Mouse (Mus musculus) monocyte, adult 5-6 weeks (primary cell): ENCODE measurements around the gene Enox2. TPM values are rescaled to one million over a fixed set of nuclear protein-coding genes. Genes with fewer than 3 reads are reported as not detected.
A peak's percentile ranks its signal among the peaks of the same experiment; 100 is the strongest.
"Not testable (repeated sequence)": the region's sequence is repeated elsewhere in the genome, so short reads cannot be mapped to it uniquely, and the experiment has no call there.

ENCODE experiments used
- ATAC-seq: fragments of 153-309, 156-312 bp; replicated peaks from 2 replicates; pipeline ENCODE4 v1.8.0; 2017; ENCODE audit warnings: mild to moderate bottlenecking; ENCODE audit not compliant: low TSS enrichment, insufficient number of reproducible peaks, severe bottlenecking, poor library complexity, low FRiP score
- total RNA-seq: library from RNA; stranded (forward); fragments of 200-1000, 200-491, 200-594 nt; gene quantifications from 3 replicates; pipeline ENCODE4 v1.2.3, GENCODE M21; 2017

The Enox2 gene
- 17.8 to 25.5 TPM (median 20.2 TPM) in 3 replicates for total RNA-seq

- ATAC-seq, result peak; percentile 100
Observed at GRCm38 (mm10) chrX:49287700-49288563, at the start of gene Enox2. TSS of gene Enox2 (minus strand) at chrX:49288259.

GRCm38 (mm10) chrX:49309496-49309895, 21.4 kb upstream of the Enox2 start:
- ATAC-seq, result no peak

DNA sequence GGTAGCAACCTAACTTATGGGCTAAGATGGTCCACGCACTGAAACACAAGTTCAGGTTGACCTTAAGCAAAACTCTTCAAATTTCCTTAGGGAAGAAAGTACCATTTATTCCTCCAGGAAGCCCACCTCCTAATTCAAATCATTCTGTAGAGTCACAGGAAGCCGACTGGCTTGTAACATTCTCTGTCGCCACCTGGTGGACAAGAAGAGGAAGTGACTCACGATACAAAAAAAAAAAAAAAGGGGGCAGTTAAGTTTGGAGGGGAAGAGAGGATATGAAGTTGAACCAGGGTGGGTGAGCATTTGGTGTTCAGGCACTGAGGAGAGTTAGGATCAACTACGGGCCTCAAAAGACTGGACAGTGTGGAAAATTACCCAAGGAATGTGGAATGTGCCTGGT, 18.6 kb upstream of the Enox2 start:
- ATAC-seq, result no peak

GRCm38 (mm10) chrX:49279918-49280586, 8.0 kb downstream of the Enox2 start:
- ATAC-seq, result no peak

DNA sequence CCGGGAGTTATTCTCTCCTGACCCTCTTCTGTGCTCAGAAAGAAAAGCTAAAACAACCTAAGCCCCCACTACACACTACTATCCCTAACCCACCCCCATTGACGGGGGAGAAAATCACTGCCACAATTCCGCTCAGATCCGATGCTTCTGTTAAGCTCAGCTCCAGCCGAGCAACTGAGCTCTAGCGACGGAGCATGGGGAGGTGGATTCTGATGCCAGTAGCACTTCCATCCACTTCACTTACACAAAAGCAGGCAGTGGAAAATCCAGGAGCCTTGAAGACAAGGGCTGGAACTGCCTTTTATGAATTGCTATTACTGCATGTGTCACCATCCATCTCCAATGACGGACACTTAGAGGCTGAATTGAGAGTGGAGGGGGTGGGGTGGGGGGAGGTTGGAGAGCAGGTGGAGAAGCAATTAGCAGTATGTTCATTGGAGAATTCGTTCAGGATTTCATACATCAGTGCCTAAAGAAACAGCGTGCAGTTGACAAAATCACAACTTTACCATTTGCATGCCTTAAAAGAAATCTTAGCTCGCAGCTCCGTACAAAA, 14.5 kb downstream of the Enox2 start:
- no peak for ATAC-seq

DNA sequence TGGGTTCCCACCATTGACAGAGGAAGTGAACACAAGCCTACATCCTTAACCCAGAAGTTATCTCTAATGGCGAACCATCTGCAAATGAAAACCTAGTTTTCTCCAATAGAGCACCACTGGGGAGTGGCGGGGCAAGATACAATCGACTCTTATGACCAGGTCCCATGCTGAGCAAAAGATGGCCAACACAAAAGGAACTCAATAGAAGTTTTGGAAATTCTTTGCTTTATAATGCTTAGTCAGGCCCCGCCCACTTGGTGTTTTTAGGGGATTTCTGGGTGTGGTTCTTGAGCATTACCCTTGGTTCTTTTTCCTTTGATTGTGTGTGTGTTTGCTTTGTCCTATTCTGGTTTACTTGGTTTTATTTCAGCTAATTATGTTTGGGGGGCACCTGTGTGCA, 37.2 kb downstream of the Enox2 start:
- no peak for ATAC-seq

DNA sequence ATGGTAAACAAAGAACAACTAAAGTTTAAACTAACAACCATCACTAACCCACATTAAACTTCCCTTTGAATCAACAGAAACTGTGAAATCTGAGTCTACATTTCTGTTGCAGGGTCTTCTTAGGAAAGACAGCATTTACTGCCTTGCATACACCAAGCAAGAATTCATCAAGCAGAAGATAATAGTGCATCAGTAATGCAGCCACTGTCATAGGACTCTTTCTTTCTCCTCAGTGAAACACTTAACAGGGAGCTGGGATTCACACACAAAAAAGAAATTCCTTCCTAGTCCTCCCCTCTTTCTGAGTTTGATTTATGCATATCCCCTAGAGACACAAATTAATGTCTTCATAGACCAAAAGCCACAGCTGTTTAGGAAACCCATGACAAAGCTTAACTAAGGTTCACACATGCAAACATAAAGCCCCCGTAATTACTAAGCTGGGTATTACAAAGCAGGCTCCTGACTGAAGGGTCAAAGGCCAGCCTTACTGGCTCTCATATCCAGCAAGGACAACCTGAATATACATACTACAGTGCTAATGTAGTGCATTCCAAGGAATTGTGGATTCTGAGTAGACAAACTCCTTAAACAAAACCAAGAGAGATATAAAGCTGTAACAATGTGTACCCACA, 62.1 kb downstream of the Enox2 start:
- ATAC-seq, result no peak

DNA sequence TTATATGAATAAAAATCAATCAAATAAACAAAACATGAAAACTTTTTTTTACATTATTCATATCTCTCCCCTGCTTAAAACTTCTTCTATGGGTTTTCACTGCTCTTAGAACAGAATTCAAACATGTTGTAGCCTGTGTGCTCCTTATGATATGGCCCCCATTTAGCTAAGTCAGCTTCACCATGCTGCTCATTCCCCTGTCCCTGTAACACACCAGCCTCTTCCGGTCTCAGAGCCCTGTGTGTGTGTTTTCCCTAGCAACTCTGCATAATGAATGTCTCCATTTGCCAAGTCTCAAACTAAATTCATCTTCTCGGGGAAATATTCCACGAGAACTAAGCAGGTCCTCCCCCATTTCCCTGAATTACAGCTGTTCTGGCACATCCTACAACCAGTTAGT, 71.6 kb downstream of the Enox2 start:
- no peak for ATAC-seq

DNA sequence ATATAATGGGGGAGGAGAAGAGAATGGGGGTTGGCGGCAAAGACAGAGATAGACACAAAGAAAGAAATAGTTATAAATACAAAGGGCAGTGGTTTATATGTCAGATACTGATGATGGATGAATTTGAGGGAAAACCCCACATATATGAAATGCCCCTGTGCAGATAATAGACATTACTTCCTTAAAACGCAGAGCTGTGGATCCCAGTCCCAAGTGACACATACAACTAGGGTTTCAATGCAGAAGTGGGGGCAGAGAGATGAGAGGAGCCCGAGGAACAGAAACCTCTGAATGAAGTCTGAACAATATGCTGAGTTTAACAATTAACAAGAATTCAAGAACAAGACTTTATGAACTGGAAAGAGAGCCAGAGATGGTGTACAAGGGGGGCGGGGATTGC, 91.7 kb downstream of the Enox2 start:
- no peak for ATAC-seq

DNA sequence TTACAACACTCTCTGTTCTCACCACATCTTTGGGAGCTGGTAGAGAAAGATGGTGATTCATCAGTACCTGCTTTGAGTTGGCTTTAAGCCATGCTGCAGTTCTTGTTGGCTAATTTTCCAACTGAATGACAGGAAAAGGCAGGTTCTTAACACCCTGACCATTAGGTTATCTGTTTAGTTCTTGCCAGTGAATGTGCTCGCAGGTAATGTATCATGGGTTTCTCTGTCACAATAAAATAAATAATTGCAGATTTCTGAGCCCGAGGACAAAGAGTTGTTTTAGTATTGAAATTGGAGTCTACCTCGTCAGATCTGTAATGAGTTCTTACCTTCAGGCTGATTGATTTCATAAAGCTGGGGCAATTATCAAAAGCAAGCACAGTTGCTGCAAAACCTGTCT, 106.9 kb downstream of the Enox2 start:
- no peak for ATAC-seq

GRCm38 (mm10) chrX:49178670-49179069, 109.4 kb downstream of the Enox2 start:
- no peak for ATAC-seq

- ATAC-seq, result no peak
Observed at GRCm38 (mm10) chrX:49154280-49154679, 133.8 kb downstream of the Enox2 start.

GRCm38 (mm10) chrX:49124774-49125429, 163.2 kb downstream of the Enox2 start:
- no peak for ATAC-seq

- ATAC-seq, result no peak
Observed at GRCm38 (mm10) chrX:49116465-49116864, 171.6 kb downstream of the Enox2 start.

DNA sequence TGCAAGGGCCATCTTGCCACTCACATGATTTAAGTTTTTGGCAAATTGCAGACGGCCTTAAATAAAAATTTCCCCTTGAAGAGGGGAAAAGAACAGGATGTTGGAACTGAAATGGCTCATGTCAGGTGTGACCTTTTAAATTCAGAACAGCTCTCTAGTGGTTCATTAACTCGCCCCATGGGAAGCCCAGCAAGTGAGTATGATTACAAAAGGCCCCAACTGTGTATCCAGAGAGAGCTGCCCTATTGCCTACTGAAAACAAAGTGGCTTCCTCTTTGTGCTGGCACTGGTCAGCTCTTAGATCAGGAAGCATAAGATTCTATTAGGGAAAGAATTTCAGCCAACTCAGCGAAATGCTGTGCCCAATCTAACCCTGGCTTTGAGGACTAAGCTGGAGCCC, 175.6 kb downstream of the Enox2 start:
- ATAC-seq, result no peak

- not testable (repeated sequence) for ATAC-seq
Observed at GRCm38 (mm10) chrX:49100542-49100941, 187.5 kb downstream of the Enox2 start.

DNA sequence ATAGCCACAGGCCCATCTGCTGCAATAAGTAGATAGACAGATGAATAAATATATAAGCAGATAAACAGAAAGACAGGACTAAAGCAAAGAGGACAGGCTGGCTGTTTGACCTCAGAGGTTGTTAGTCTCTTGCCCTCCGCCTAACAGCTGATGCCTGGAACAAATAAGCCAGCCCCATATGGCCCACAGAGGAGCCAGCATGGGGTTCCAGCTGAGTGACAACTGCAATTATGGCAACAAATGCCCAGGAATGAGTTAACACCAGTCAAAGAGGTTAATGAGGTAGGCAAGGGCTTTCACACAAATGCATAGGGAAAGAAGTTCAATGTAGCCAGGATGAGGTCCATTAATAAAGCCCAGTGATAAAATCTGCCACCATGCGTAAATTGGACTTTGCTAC, 191.8 kb downstream of the Enox2 start:
- ATAC-seq, result no peak

DNA sequence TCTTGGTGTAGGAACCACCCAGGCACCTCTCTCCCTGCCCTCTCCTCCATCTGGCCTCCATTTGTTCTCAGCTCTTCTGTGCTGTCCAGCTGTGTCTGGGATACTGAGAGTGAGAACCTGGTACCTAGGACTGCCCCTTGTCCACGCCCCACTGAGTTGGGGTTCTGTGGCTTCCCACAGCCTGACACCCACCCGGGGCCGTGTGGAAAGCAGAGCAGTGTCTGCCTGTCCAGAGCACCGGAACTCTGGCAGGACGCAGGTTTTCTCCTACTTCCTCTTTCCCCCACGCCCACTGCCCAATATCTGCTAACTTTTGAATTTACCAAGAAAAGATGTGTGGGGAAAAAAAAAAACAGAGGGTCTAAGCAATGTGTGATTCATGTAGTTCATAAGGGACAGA, 213.0 kb downstream of the Enox2 start:
- ATAC-seq, result no peak

GRCm38 (mm10) chrX:49073563-49073962, 214.5 kb downstream of the Enox2 start:
- ATAC-seq, result no peak
